Mouse (Mus musculus) spleen, adult 2 months (tissue): ENCODE data around the gene Ppargc1a.

Experiments
- CTCF ChIP-seq: fragments of 200-500 bp; IDR thresholded peaks from 2 replicates; pipeline ENCODE4 v1.5.1; 2011; ENCODE audit warnings: mild to moderate bottlenecking, inconsistent platforms; ENCODE audit not compliant: insufficient read depth, insufficient read length, insufficient replicate concordance; ENCODE audit errors: extremely low read depth
- POLR2A ChIP-seq: fragments of 200-500 bp; IDR thresholded peaks from 2 replicates; pipeline ENCODE4 v1.6.1; 2011; ENCODE audit warnings: low read depth, low read length, inconsistent platforms

- TF ChIP-seq CTCF (no peak), POLR2A (no peak)
Measured at GRCm38 (mm10) chr5:51497910-51498517, 69.5 kb downstream of the Ppargc1a start.
